Mouse (Mus musculus) v-Abl transformed pro-B cells (cell line): Measurements from ENCODE around the gene Gpr107.

Experiments
- in situ Hi-C, 2 experiments: fragments of 400-800 bp; cut with MboI; formaldehyde crosslinking; loops; one replicate each; pipeline ENCODE4 v1.15.1; 2025; ENCODE audit not compliant: unreplicated experiment in 2 of 2

Gene Gpr107

DNA sequence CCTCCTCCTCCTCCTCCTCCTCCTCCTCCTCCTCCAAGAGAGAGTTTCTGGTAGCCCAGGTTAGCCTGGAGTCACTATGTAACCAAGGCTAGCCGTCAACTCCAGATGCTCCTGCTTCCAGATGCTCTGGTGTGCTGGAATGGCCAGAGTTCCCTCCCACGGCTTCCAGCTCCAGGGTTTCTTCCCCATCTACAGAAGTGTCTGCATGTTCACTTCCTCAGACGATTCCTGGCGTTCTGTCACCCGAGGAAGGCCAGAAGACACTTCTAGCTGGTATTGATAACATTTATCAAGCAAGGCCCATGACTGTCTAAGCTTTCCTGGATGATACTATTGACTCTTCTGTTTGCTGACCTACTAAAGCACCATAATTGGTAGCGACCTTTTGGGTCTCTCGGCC is 27.0 kb upstream of the Gpr107 start:
- in situ Hi-C loops: no loop called here

DNA sequence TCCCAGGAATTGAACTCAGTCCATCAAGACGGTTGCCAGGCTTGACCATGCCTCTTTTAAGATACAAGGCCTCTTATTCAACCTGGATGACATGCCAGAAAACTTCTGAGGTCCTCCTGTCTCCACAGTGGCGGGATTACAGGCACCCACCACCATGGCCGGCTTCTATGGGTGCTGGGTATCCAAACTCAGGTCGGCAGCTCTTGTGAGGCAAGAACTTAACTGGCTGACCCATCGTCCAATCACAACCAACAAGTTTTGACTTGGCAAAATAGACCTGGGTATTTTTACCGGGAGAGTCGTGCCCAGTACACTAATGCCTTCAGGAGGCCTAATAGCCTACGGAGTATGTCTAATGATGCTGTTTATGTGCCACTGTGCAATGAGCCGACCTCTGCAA is 26.1 kb upstream of the Gpr107 start:
- in situ Hi-C loops: no loop called here

DNA sequence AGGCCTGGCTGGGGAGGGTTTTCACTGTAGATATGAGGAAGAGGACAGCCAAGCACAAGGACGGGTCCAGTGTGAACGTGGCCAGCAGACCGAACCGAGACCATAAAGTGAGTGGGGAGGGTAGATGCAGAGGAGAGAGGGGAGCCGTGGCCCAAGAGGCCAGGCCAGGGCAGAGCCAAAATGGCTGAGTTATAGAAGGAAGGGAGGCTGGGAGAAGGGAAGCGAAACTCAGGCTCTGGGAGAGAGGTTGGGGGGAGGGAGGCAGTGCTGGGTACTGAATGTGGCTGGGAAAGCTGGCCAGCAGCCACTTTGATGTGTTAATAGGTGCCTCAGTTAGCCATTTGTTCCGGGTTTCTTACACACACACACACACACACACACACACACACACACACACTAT is 24.9 kb upstream of the Gpr107 start:
- in situ Hi-C loops: no loop called here

DNA sequence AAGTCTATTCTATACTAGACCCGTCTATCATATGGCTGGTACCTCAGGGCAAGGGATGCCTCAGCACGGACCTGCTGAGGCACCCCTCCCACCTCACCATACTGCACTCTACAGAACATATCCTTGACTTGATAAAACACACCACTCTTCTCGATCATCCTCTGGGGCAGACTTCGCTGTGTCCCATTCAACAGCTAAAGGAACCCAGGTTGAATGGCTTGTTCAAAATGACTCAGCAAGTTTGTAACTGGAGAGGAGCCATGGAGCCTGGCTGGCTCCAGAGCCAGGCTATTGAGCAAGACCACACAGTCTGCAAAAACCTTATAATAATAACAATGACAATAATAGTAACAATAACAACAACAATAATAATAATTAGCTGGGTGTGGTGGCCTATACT is 24.2 kb upstream of the Gpr107 start:
- in situ Hi-C loops: no loop called here

DNA sequence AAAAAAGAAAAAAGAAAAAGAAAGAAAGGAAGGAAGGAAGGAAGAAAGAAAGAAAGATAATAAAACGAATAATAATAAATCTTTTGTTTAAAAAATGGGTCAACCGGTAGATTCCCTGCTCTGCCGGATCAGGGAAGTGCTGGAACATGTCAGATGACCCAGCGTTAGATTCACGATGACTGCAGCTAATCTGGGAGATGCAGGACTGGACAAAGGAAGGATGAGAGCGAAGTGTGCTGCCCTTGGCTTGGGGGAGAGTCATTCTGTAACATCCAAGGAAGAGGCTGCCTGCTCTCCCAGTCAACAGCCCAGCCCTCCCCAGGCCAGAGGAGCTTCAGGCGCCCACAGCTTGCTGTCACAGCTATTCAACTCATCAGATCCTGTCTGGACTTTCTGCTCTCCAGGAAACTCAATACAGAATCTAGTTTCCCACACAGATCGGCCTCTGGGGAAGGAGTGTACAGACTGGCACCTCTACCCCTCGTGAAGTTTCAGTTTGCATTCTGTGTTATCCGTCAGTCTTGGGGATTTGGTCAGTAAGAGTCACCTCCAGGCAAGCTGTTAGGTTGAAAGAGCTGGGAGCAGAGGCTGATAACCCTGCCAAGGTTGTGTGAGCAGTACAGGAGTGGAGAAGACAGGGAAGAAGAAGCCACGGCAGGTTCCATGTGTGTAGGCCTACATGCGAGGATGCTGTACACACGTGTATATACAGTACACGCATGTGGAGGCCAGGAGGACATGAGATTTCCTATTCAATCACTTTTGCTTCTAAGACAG is 22.2 kb upstream of the Gpr107 start:
- in situ Hi-C loops: no loop called here

DNA sequence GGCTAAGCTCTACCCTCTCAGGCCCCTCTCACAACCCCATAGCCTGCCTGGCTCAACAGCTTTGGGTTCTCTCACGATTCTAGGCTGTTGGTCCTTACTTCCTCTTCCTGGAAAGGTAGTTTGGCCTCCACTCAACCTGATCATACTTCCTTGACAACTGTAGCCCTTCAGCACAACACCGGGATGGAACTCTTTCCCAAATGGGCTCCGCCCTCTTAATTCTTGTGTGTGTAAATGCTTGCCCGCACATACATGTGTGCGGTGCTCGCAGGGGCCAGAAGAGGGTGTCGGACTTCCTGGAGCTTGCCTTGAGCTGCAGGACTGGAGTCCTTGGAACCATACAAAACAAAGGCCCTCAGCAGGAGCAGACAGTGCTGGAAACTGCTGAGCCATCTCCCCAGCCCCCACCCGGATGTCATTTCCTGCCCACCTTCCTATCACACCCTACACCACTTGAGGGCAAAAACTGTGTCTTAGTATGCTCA is 21.3 kb upstream of the Gpr107 start:
- in situ Hi-C loops: no loop called here

DNA sequence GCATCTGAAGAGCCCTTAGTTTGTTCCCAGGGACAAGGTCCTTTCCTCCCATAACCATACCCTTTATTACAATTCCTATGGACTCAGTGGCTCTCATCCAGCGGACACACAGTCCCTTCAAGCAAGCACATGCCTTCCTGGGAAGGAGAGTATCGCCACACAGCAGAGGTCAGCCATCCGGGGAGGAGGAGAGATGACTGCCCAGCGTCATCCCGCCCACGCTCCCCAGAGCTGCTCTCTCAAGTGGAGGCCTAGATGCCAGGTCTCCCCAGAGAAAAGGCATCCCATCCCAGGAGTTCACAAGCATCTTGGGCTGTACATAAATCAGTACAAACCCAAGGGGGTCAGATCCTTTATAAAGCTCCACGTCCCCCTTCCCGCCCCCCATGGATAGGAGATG is 19.4 kb upstream of the Gpr107 start:
- in situ Hi-C loops: no loop called here

DNA sequence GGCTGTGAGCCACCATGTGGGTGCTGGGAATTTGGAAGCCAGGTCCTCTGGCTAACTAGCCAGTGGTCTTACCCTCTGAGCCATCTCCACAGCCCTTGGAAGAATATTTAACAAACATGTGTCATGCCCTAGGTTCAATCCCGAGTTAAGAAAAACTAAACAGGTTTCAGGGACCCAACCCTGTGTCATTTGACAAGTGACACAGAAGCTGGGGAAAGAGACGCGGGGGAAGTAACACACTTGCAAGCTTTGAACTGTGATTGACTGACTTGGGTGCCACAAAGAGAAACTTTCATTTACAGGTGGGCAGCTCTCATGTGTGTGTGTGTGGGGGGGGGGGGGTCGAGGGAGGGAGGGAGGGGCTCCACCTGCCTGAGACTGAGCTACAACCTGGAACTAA is 18.1 kb upstream of the Gpr107 start:
- in situ Hi-C loops: no loop called here

DNA sequence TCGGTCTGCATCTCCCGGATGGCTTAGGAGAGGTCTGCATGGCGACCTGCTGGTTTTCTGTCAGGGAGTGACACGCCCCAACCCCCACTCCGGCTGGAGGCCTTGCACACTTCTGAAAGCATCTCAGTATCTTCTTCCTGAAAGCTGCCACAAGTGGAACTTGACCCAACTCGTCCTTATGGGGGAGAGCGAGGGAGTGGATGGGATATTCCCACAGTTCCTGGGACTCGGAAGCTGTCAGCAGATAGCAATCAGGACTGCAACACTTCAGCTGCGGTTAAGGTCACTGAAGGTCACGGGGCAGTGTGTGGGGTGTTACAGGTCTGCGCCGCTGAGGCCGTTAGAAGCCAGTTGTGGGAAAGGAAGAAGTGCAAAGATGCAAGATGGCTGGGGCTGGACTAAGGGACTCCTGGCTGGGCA is 16.6 kb upstream of the Gpr107 start:
- in situ Hi-C loops: no loop called here

DNA sequence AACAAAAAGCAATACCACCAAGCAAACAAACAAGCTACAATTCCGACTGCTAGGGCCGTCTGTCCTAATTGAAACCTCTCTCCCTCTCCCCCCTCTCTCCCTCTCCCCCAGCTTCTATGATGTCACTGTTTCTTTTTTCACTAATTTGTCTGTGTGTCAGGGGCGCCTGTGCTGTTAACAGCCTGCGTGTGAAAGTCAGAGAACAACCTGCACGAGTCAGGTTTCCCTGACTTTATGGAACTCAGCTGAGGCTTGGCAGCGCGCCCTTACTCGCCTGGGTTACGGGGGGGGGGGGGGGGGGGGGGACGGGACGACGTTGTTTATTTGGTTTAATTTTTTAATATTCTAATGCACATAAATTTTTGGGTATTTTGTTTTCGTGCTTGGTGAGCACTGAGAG is 15.8 kb upstream of the Gpr107 start:
- in situ Hi-C loops: no loop called here

DNA sequence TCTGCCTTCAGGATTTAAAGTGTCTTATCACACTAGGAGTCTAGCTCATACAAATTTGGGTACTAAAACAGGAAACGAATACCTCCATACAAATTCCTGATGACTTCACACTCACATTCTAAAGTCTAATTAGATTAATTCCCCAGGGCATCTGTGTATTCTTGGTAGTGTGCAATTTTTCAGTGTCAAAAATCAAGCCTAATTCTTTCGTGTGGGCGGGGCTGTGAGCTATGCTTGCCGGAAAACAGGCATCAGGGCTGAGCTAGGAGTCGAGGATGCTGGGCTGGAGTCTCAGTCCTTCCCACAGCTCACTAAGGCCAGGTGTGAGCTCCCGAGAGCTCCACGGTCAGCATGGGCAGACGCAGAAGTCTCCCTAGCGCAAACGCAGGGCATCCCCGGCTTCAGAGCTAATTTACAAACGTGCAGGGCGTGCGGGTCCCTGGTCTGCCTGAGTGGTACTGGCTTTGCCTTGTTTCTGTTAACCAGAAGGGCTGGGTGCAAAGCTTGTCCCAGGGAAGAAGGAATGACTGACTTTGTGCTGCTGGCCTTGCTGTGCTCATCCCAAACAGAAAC is 15.0 kb upstream of the Gpr107 start:
- in situ Hi-C loops: no loop called here

DNA sequence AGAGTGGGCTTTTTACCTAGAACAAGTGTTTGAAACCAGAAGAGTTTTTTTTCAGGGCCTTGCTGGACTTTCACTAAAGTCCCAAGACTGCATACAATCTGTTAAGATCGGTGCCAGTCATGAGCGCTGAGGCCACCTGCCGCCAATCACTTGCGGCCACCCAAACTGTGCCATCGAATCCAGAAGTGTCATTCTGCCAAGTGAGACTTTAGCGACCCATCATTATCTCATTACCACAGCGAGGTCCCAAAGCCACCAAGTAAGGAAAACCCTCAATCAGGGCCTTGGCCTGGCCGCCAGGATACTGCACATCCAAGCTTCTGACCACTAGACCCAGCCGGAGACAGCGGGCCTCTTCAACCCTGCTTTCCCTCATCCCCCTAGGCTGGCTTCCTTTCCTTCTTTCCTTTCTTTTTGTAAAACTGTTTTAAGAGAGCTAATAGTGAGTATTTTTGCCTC is 12.9 kb upstream of the Gpr107 start:
- in situ Hi-C loops: no loop called here

DNA sequence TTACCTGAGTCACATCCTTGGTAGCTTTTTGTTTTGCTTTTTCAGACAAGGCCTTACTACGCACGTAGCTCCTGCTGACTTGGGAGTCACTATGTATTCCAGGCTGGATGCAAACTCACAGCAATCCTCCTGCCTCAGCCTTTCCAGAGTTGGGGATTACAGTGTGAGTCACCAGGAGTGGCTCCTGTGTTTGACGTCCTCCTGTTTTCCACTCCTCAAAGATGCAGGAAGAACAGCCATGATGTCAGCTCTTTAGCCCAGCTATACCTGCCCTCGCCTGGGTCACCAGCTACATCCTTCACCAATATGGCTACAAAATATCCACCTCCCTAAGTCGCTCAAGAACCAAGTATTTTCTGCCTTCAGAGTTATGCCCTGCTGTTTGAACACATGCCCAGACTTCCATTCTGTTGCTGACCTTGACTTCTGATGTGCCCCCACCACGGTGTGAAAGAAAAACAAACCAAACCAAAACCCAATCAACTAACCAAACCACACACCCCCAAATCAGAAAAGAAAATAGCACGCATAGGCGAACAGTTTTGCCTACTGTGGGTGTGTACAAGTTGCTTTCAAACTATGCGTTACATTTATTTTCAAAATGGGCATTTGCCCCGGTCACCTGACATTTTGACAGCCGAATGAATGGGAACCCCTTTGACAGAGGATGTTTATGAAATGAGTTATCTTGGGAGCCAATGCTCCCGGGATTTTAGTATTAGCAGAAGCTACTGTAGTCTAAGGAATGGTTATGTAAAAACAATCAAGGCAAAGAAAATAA is 11.9 kb upstream of the Gpr107 start:
- in situ Hi-C loops: loop anchor here (5.0 kb wide), 1 partner anchor 78 kb away; no protein-coding TSS in a partner anchor

DNA sequence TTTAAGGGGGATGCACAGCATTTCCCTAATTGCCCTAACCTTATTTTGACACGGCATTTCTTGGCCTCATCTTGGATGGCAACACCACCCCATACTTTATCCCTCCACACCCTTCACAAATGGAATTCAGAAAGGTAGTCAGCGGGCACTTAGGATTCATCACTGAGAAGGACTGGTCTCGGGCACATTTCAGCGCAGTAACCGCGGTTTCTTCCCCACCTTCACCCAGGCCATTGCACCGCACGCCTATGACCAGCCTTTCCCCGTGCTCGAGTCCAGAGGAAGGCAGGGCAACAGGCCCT is 11.4 kb upstream of the Gpr107 start:
- in situ Hi-C loops: loop anchor here (5.0 kb wide), 1 partner anchor 78 kb away; no protein-coding TSS in a partner anchor

DNA sequence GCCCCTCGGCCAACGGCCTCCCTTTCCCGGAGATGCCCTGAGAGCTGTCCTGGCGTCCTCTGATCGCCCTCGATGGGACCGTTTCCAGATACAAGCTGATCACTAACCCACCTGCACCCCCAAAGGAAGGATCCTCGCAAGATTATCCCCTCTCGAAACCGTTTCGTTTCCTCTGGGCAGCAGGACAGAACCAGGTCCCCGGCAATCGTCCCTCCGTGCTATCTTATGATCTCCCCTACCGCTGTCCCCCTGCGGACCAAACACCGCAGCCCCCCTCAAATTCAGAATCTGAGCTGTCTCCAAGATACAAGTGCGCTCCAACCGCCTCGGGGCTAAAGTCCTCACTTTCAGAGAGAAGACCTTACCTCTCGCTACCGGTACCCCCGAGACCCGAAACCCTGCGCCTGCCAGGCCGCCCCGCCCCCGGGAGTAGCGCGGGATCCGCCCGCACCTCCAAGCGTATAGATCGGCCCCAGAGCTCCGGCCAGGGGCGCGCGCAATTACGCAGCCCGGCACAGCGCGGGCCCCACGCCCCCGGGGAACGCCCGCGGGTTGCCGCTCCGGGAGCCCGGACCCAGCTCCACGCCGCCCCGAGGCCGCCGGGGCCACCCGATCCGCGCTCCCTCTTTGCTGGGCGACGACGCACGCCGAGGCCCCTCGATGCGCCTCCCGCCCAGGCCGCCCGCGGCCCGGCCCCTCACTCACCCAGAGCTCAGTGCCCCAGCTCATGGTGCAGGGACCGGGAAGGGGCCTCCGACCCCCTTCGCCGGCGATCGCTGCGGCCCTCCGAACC is 10.8 kb upstream of the Gpr107 start:
- in situ Hi-C loops: loop anchor here (5.0 kb wide), 1 partner anchor 79 kb away; no protein-coding TSS in a partner anchor

DNA sequence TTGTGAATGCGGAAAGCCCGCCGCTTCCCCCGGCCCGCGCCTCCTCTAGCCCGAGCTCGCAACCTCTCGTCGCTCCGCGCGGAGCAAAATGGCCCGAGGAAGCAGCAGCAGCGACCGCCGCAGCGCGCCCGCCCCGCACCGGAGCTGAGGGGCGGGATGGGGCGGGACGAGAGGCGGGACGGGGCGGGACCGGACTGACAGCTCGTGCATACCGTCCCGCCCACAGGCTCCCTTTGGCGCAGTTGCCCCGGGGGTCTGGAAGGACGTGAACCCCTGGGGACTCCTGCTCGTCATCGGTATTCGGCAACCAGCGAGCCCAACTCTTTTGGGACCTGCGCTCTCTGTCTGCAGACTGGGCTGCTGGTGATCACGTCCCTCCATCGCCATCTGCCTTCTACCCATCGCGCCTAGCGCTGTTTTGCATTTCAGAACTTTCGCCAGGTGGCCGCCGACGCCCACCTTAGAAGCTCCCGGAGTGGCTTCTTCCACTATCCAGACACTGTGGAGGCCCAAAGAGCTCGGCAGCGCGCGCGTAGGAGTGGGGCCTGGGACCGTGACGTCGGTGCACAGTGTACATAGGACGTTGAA is 10.2 kb upstream of the Gpr107 start, which contains the start of gene Fnbp1:
TSS of gene Fnbp1 (minus strand) at position 142 of the 588 bp plus-strand sequence.
- in situ Hi-C loops: loop anchor here (5.0 kb wide), 1 partner anchor 80 kb away; no protein-coding TSS in a partner anchor

DNA sequence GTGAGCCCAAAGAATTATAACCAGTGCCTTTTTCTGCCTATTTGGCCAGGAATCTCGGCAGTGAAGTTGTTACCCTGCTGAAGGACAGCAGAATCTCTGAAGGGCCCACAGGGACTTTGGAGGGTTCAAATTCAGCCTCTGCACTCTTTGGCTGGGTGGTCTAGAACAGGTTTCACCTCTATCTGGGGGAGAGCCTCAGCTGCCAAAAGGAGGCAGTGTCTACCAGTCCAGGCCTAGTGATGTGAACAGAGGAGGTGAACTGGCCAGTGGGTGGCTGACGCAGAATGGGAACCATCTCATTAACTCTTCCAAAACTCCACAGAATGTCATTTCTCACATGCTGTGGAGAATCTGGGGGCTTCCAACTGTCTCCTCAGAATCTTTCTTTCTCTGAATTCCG is 9.6 kb upstream of the Gpr107 start:
- in situ Hi-C loops: loop anchor here (5.0 kb wide), 1 partner anchor 80 kb away; no protein-coding TSS in a partner anchor

DNA sequence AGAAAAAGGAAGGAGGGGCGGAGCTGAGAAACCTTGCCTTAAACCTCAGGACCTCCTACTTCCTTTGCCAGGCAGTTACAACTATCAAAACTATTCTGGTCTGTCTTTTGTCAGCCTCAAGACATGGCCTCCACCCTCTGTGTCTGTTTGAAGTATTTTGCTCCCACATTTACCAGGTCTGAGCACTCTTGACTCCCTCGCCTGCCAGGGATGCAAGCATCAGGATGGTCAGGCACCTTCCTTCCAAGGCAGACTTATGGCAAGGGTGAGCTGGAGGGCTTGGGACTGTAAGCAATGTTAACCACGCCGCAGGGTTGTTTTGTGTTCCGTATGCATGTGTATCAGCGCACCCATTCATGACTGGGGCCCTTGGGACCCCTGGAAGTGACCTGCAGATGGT is 8.8 kb upstream of the Gpr107 start:
- in situ Hi-C loops: loop anchor here (5.0 kb wide), 1 partner anchor 81 kb away; no protein-coding TSS in a partner anchor

DNA sequence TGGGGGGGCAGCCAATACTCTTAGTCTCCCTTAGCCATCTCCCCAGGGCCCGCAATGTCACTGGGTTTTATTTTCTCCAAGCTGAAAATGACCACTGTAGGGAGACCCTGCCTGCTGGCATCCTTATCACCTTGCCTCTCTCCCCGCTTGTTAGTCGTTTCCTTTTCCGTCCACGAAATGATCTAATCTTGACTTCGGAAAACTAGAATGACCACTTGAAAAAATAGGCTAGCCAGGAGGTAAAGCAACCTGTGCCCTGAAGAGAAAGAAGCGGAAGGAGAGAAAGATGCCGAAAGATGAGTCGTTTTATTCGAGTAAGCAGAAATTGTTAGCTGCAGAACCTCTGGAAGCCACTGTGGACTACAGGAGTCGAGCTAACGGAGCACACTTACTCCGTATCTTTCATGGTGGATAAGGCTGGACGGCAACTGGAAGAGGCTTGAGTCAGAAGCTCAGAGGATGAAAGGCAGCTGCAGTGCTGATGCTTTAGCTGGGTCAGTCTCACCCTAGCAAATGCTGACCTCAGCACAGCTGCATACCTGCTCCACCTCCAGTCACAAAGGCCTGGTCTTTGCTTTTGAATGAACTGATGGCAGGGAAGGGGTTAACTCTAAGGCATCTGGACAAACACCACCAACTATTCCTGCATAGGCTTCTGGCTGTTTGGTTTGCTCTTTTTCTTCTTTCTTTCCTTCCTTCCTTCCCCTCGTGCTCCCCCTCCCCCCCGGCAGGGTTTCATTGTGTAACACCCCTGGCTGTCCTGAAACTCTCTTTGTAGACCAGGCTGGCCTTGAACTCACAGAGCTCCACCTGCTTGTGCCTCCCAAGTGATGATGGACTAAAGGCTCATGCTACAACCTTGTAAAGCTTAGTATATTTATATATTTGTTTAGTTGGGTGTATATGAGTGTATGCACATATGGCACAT is 8.1 kb upstream of the Gpr107 start:
- in situ Hi-C loops: loop anchor here (5.0 kb wide), 1 partner anchor 82 kb away; no protein-coding TSS in a partner anchor
